Mouse (Mus musculus): Measurements from ENCODE around the gene Rnf43. TPM values are rescaled to one million over a fixed set of nuclear protein-coding genes. Genes with fewer than 3 reads are reported as not detected.

The Rnf43 gene
- total and polyA plus RNA-seq, 2 experiments from 2014 or later = 0.79 to 1.8 TPM

- Histone ChIP-seq H3K27me3 (ENCODE audit: insufficient read depth, low read length) (no peaks in the 10 kb centered on the region; the same call in 1 of the 2 replicates), H3K36me3 (ENCODE audit: insufficient read depth) (no peaks in the 10 kb centered on the region), H3K4me2 (ENCODE audit: low read depth) (peak overlapping the region; percentile 5; the same call in 1 of the 2 replicates), H3K4me1 (ENCODE audit: insufficient read depth) (no peaks in the 10 kb centered on the region), H3K9ac (no peak overlapping the region), H3K9me3 (ENCODE audit: low read length) (no peaks in the 10 kb centered on the region), H3K4me3 (ENCODE audit: low read depth, low read length) (no peak overlapping the region), H3K27ac (ENCODE audit: low read depth, low read length) (no peak overlapping the region)
- WGBS = 67% methylated on average over 6 of the region's 6 CpGs
- no peak for ATAC-seq
- no peak for TF ChIP-seq CTCF (IDR thresholded peaks at IDR 0.05; ENCODE audit: low read depth)
- no peak for DNase-seq
Observed at GRCm38 (mm10) chr11:87663948-87664347, 1.4 kb downstream of the Rnf43 start.

DNA sequence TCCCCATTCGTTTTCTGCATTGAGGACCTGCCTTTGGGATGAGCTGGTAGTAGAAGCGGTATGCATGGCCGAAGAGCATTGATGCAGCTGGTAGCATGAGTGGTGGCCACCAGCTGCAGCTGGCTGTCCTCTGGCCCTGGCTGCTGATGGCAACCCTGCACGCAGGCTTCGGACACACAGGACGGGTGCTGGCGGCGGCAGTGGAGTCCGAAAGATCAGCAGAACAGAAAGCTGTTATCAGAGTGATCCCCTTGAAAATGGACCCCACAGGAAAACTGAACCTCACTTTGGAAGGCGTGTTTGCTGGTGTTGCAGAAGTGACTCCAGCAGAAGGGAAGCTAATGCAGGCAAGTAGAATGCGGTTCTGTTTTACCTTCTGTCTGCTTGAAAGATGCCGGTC lies 2.0 kb downstream of the Rnf43 start:
- Histone ChIP-seq H3K9me3 (ENCODE audit: low read length) (no peaks in the 10 kb centered on the region), H3K27ac (ENCODE audit: low read depth, low read length) (no peak overlapping the region), H3K9ac (no peak overlapping the region), H3K4me2 (ENCODE audit: low read depth) (peak overlapping the region; percentile 5; the same call in 1 of the 2 replicates), H3K4me1 (ENCODE audit: insufficient read depth) (no peaks in the 10 kb centered on the region), H3K27me3 (ENCODE audit: insufficient read depth, low read length) (no peaks in the 10 kb centered on the region; the same call in 1 of the 2 replicates), H3K36me3 (ENCODE audit: insufficient read depth) (no peaks in the 10 kb centered on the region), H3K4me3 (ENCODE audit: low read depth, low read length) (peak overlapping the region; percentile 2; the same call in 1 of the 2 replicates)
- WGBS = 80% methylated on average over 12 of the region's 12 CpGs
- DNase-seq = no peak
- TF ChIP-seq CTCF (IDR thresholded peaks at IDR 0.05; ENCODE audit: low read depth) = no peak
- ATAC-seq = no peak

GRCm38 (mm10) chr11:87665224-87665623 lies 2.7 kb downstream of the Rnf43 start:
- no peaks in the 10 kb centered on the region for H3K4me1 ChIP-seq (ENCODE audit: insufficient read depth)

DNA sequence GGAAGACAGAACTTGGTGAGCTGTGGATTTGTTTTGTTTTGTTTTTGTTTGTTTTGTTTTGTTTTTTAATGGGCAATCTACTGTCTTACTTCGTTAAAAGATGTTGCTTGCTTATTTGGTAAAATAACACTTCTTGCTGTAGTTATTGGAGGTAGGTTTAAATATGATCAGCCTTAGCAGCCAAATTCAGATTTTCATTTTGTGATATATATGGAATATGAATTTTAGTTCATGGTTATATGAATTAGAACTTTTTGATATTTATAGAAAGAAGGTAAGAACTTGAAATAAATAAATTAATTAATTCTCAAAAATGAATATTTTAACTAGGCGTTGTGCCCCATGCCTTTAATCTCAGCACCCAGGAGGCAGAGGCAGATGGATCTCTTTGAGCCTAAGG lies 3.1 kb downstream of the Rnf43 start:
- H3K27me3 ChIP-seq (ENCODE audit: insufficient read depth, low read length) = no peaks in the 10 kb centered on the region; the same call in 1 of the 2 replicates
- no peaks in the 10 kb centered on the region for H3K36me3 ChIP-seq (ENCODE audit: insufficient read depth)
- no peaks in the 10 kb centered on the region for H3K9me3 ChIP-seq (ENCODE audit: low read length)
- H3K4me3 ChIP-seq (ENCODE audit: low read depth, low read length) = no peak overlapping the region
- no peak for DNase-seq
- H3K4me1 ChIP-seq (ENCODE audit: insufficient read depth) = no peaks in the 10 kb centered on the region
- H3K27ac ChIP-seq (ENCODE audit: low read depth, low read length) = no peak overlapping the region
- WGBS = 74% methylated on average over 2 of the region's 2 CpGs
- no peak for ATAC-seq
- no peak for TF ChIP-seq CTCF (IDR thresholded peaks at IDR 0.05; ENCODE audit: low read depth)
- no peak overlapping the region for H3K4me2 ChIP-seq (ENCODE audit: low read depth)
- no peak overlapping the region for H3K9ac ChIP-seq

More at GRCm38 (mm10) chr11:87665224-87665623, 2.7 kb downstream of the Rnf43 start:
- no peak overlapping the region for H3K9ac ChIP-seq
- WGBS = 57% methylated on average over 6 of the region's 6 CpGs
- H3K4me3 ChIP-seq (ENCODE audit: low read depth, low read length) = no peak overlapping the region
- no peak overlapping the region for H3K27ac ChIP-seq (ENCODE audit: low read depth, low read length)
- no peak for DNase-seq
- H3K4me2 ChIP-seq (ENCODE audit: low read depth) = no peak overlapping the region
- ATAC-seq = no peak
- no peaks in the 10 kb centered on the region for H3K36me3 ChIP-seq (ENCODE audit: insufficient read depth)
- TF ChIP-seq CTCF (IDR thresholded peaks at IDR 0.05; ENCODE audit: low read depth) = no peak
- no peaks in the 10 kb centered on the region; the same call in 1 of the 2 replicates for H3K27me3 ChIP-seq (ENCODE audit: insufficient read depth, low read length)
- H3K9me3 ChIP-seq (ENCODE audit: low read length) = no peaks in the 10 kb centered on the region

- Histone ChIP-seq H3K4me3 (ENCODE audit: low read depth, low read length) (no peak overlapping the region), H3K27me3 (ENCODE audit: insufficient read depth, low read length) (no peaks in the 10 kb centered on the region; the same call in 1 of the 2 replicates), H3K27ac (ENCODE audit: low read depth, low read length) (no peak overlapping the region), H3K36me3 (ENCODE audit: insufficient read depth) (no peaks in the 10 kb centered on the region), H3K4me1 (ENCODE audit: insufficient read depth) (no peaks in the 10 kb centered on the region), H3K9me3 (ENCODE audit: low read length) (no peaks in the 10 kb centered on the region), H3K9ac (no peak overlapping the region), H3K4me2 (ENCODE audit: low read depth) (no peak overlapping the region)
- ATAC-seq = no peak
- no peak for DNase-seq
- 80% methylated on average over 12 of the region's 12 CpGs for WGBS
- TF ChIP-seq CTCF (IDR thresholded peaks at IDR 0.05; ENCODE audit: low read depth) = no peak
Observed at GRCm38 (mm10) chr11:87666256-87667035, 3.9 kb downstream of the Rnf43 start.

GRCm38 (mm10) chr11:87667107-87668090 lies 4.9 kb downstream of the Rnf43 start:
- TF ChIP-seq CTCF (IDR thresholded peaks at IDR 0.05; ENCODE audit: low read depth) = no peak
- Histone ChIP-seq H3K27me3 (ENCODE audit: insufficient read depth, low read length) (no peaks in the 10 kb centered on the region; the same call in 1 of the 2 replicates), H3K4me1 (ENCODE audit: insufficient read depth) (no peaks in the 10 kb centered on the region), H3K27ac (ENCODE audit: low read depth, low read length) (no peak overlapping the region), H3K4me2 (ENCODE audit: low read depth) (no peak overlapping the region), H3K4me3 (ENCODE audit: low read depth, low read length) (no peak overlapping the region), H3K9ac (no peak overlapping the region), H3K9me3 (ENCODE audit: low read length) (no peaks in the 10 kb centered on the region), H3K36me3 (ENCODE audit: insufficient read depth) (no peaks in the 10 kb centered on the region)
- ATAC-seq (no peak), DNase-seq (no peak)
- 75% methylated on average over 4 of the region's 4 CpGs for WGBS
